Mouse (Mus musculus): ENCODE measurements around the gene Tbc1d8b. TPM values are rescaled to one million over a fixed set of nuclear protein-coding genes. Genes with fewer than 3 reads are reported as not detected.
A peak's percentile ranks its signal among the peaks of the same experiment; 100 is the strongest.

Tbc1d8b gene
- total RNA-seq, 2 experiments from 2014 or later = 6.4 to 9.6 TPM

GRCm38 (mm10) chrX:139777357-139777756 lies 92.6 kb downstream of the Tbc1d8b start:
- ATAC-seq (replicated peaks; ENCODE audit: low FRiP score, low TSS enrichment, poor library complexity, severe bottlenecking) = no peak

DNA sequence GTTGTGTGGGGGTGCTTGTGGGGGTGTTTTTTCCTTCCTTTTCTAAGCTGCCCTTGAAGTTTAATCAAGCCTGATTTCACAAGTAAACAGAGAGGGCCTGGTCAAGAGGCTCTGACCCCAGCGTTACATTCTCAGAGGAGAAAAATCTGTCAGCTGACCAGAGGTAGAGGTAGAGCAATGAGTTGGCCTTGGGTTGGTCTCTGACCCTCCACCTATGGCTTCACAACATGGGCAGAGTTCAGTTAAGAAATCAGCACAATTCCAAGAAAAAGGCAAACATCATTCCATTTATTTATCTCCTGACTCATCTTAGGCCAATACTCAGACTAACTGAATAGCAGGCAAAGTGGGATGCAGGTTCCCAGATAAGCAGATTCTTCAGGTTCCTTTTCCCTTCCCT lies 94.1 kb downstream of the Tbc1d8b start:
- no peak for ATAC-seq (replicated peaks; ENCODE audit: low FRiP score, low TSS enrichment, poor library complexity, severe bottlenecking)

- no peak for ATAC-seq (replicated peaks; ENCODE audit: low FRiP score, low TSS enrichment, poor library complexity, severe bottlenecking)
Observed at GRCm38 (mm10) chrX:139779401-139779800, 94.6 kb downstream of the Tbc1d8b start.

DNA sequence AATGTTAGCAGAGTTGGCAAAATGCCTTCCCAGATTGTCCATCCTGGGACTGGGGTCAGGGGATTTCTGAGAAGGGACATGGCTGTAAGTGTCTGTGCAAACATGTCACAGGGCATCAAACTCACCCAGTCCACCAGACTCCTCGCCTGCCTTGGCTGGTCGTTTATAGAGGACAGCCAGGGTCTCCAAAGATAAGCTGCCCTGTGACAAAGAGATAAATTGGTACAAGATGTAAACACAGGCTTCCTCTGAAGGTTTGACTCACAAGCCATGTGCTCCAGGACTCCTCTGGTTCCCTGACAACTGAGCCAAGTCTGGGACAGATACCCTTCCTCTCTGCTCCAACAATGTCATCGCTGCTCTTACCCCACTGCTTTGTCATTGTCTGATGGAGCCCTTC lies 96.2 kb downstream of the Tbc1d8b start:
- peak; percentile 88 for ATAC-seq (replicated peaks; ENCODE audit: low FRiP score, low TSS enrichment, poor library complexity, severe bottlenecking)

DNA sequence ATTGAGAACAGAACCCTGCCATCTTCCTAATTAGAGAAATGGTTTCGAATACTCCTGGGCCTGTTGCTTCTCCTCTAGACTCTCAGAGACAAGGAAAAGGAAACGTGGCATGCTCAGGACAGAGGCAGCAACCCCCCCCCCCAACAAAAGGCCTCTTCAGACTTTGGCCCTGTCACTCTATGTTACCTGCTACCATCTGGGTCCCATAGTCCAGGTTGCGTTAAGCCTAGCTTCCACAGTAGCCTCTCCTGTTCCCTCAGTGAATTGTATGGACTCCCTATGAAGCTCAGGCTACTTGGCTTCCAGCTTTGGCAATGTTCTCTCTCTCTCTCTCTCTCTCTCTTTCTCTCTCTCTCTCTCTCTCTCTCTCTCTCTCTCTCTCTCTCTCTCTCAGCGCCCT lies 96.8 kb downstream of the Tbc1d8b start:
- ATAC-seq (replicated peaks; ENCODE audit: low FRiP score, low TSS enrichment, poor library complexity, severe bottlenecking) = no peak

DNA sequence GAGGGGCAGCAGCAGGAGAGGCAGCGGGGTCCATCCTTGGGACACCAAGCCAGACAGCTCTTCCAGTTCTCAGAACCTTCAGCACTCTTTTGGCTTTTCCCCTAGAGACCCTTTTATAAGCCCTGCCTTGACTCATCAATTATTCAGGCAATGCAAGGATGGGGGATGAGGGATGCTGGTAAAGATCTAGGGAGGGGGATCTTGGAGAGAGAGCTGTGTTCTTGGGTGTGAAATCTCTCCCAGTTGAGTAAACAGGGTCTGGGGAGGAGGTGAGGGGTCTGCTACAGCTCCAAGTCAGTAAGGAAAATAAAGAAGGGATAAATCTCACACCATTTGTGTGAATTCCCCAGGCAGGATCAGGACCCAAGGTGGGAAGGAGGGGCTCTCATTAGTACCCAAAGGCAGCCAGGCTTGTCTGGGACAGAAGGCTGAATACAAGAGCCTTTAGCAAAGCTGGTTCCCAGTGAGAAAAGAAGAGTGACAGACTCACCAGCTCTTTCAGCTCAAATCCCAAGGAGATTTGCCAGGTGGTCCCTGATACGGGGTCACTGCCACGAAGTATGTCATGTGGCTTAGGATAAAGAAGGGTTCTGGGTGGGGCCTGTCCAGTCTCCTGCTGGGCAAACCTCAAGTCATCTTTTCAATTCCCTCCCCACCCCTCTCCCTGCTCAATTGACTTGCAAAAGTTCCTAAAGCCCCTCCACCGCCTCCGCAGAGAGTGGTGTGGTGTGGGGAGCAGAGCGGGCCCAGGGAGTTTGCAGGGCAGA lies 97.7 kb downstream of the Tbc1d8b start, which contains the start of gene Ripply1:
TSS of gene Ripply1 (minus strand) at position 76 of the 767 bp plus-strand sequence.
- no peak for ATAC-seq (replicated peaks; ENCODE audit: low FRiP score, low TSS enrichment, poor library complexity, severe bottlenecking)

GRCm38 (mm10) chrX:139783045-139783422 lies 98.2 kb downstream of the Tbc1d8b start:
- ATAC-seq (replicated peaks; ENCODE audit: low FRiP score, low TSS enrichment, poor library complexity, severe bottlenecking) = no peak

- ATAC-seq (replicated peaks; ENCODE audit: low FRiP score, low TSS enrichment, poor library complexity, severe bottlenecking) = no peak
Observed at GRCm38 (mm10) chrX:139785764-139786163, 101.0 kb downstream of the Tbc1d8b start.

GRCm38 (mm10) chrX:139794072-139794845 lies 109.5 kb downstream of the Tbc1d8b start:
- no peak for ATAC-seq (replicated peaks; ENCODE audit: low FRiP score, low TSS enrichment, poor library complexity, severe bottlenecking)

DNA sequence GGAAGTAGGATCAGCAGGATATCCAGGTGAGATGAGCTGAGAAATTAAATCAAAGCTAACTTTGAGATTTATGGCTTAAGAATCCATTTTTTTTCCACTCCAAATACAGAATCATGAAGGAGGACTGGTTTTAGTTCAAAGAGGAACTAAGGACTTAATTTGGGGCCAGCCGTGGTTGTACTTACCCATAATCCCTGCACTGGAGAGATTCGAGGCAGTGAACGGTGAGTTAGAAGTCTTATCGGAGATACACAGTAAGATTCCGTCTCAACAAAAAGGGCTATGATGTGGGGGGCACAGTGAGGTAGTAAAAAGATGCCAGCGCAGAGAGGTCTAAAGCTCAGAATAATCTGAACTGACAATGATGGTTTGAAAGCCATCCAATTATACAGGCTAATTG lies 111.2 kb downstream of the Tbc1d8b start:
- peak; percentile 43; the same call in 1 of the 2 replicates for ATAC-seq (replicated peaks; ENCODE audit: low FRiP score, low TSS enrichment, poor library complexity, severe bottlenecking)

DNA sequence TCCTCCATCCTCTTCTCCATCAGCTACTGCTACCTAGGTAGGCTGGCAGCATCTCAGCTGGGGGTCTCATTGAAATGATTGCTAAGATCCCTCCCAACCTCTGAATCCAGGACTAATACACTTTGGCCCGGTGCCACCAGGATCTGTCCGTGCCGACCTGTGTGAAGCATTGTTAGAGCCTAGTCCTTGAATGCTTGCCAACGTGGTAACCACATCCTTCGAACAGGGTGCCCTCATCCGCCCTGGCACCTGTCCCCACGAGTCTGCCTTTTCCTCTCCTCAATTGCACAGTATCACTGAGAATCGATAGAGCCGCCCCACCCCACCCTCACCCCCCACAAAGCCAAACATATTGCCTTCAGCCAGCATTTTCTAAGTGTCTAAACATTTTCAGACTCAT lies 113.1 kb downstream of the Tbc1d8b start:
- ATAC-seq (replicated peaks; ENCODE audit: low FRiP score, low TSS enrichment, poor library complexity, severe bottlenecking) = peak; percentile 66; the same call in 1 of the 2 replicates

DNA sequence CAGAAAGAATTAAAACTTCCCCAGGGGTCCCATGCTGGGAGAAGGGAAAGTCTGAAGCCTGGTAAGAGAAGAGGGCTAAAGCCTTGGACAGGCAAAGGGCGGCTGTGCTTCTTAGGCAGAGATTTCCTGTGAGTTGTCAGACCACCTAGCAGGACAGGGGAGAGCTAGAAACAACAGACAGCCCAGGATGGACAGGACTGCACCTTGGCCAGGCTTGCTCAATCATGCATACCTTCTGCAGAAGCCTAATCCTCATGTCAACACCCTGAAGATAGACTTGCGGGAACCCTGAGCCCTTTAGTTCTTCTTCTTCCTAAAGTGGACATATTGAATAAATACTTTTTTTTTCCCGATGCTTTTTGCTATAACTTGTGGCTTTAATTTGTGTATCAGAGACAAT lies 115.2 kb downstream of the Tbc1d8b start:
- ATAC-seq (replicated peaks; ENCODE audit: low FRiP score, low TSS enrichment, poor library complexity, severe bottlenecking) = no peak

- ATAC-seq (replicated peaks; ENCODE audit: low FRiP score, low TSS enrichment, poor library complexity, severe bottlenecking) = no peak
Observed at GRCm38 (mm10) chrX:139800406-139800878, 115.6 kb downstream of the Tbc1d8b start, which contains the start of gene Cldn2. TSS of gene Cldn2 (plus strand) at chrX:139800828.

Other genes with a start within 250 kb of the Tbc1d8b start
- gene D330045A20Rik, start 204.6 kb upstream of the Tbc1d8b start, total RNA-seq (2014; fragmentation: Nextera tagmentation) = 0.98 and 3.3 TPM in 2 replicates
- gene D330045A20Rik, start 204.6 kb upstream of the Tbc1d8b start, total RNA-seq (2017) = 4.3 and 5.3 TPM in 2 replicates
- gene Rnf128, start 121.7 kb upstream of the Tbc1d8b start, total RNA-seq (2014; fragmentation: Nextera tagmentation) = 1.5 and 3.8 TPM in 2 replicates
- gene Rnf128, start 121.7 kb upstream of the Tbc1d8b start, total RNA-seq (2017) = 1.7 and 2.9 TPM in 2 replicates
- not detected in 2 replicates for gene Gm15013, start 29.5 kb downstream of the Tbc1d8b start, total RNA-seq (2014; fragmentation: Nextera tagmentation)
- gene Gm15013, start 29.5 kb downstream of the Tbc1d8b start, total RNA-seq (2017) = 0.50 TPM in 1 of 2 replicates, not detected in the other
- not detected in 2 replicates for gene Ripply1, start 97.4 kb downstream of the Tbc1d8b start, total RNA-seq (2014; fragmentation: Nextera tagmentation)
- not detected in 2 replicates for gene Ripply1, start 97.4 kb downstream of the Tbc1d8b start, total RNA-seq (2017)
- not detected in 2 replicates for gene Cldn2, start 115.8 kb downstream of the Tbc1d8b start, total RNA-seq (2014; fragmentation: Nextera tagmentation)
- gene Cldn2, start 115.8 kb downstream of the Tbc1d8b start, total RNA-seq (2017) = not detected in 2 replicates
- 0.28 and 0.30 TPM in 2 replicates for gene Morc4, start 186.7 kb downstream of the Tbc1d8b start, total RNA-seq (2014; fragmentation: Nextera tagmentation)
- 2.4 TPM in 1 of 2 replicates, not detected in the other for gene Morc4, start 186.7 kb downstream of the Tbc1d8b start, total RNA-seq (2017)